Mouse (Mus musculus) embryo, embryonic 9.5 days (tissue): ENCODE results near the gene Ptprn2.

Experiments used
- DNase-seq: peaks from one replicate; pipeline ENCODE4 v3.0.0-alpha.2; 2017; ENCODE audit errors: extremely low spot score

The Ptprn2 gene

DNA sequence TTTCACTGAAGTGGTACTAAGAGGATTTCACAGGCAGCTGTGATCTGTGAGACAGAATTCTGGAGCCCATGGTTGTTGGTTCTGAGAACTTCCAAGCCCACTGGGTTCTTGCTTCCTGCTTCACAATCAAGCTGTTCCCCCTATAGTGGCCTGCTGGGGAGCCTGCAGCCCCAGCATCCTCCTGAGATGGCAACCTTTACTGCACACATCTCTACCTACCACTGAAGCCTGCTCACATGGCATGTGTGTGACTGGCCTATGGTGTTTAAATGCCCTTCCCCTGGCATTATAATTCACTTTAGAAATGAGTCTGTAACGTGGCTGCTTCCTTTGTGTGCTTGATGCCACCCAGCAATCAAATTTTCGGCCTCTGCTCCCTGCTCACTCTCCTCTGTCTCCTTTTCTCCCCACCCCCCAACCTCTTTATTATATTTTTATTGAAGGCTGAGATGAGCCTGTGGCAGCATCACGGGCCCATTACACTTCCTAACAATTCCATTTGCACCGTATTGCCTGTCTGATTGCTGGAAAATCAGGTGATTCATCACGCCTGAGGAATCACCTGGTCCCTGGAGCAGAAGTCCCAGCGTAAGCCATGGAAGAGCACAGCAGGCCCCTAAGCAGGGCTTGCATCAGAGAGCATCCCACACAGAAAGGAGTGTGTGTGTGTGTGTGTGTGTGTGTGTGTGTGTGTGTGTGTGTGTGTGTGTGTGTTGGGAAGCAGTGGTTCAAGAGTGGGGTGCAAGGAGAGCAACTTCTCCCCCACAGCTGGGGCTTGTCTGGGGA, 402.2 kb downstream of the Ptprn2 start:
- DNase-seq, result no peak

DNA sequence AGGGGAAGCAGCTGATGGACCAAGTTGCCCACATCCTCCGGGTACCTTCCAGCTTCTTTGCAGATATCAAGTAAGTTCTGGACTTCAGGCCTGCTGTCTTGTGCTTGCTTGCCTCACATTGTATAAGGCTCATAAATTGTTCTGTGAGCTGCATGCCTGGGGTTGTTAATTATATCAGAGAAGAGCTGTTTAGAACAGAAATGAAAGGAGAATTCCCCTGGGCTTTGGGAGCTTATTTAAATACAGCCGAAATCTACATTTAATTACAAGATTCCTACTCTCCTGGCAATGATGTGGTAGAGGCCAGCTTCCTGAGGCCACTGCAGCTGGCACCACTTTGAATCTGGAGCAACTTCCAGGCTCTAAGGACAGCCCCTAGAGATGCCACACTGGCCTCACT, 403.3 kb downstream of the Ptprn2 start:
- DNase-seq, result no peak

DNA sequence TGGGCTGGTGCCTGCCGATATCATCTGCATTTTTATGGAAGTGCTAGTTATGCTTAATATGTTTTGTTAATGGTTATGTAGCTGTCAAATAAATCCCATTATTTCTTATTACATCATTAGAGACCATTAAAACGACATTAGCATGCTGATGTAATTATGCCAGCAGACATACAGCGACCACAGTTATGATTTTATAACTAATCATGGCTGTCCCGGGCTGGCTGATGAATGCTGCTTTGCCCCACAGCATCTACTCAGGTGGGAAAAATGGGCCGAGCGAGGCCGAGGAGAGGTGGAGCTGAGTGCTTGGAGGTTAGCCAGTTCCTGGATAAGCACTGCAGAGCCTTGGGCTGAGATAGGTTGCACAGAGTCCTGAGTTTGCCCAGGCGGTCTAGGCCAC, 407.1 kb downstream of the Ptprn2 start:
- DNase-seq, result no peak

DNA sequence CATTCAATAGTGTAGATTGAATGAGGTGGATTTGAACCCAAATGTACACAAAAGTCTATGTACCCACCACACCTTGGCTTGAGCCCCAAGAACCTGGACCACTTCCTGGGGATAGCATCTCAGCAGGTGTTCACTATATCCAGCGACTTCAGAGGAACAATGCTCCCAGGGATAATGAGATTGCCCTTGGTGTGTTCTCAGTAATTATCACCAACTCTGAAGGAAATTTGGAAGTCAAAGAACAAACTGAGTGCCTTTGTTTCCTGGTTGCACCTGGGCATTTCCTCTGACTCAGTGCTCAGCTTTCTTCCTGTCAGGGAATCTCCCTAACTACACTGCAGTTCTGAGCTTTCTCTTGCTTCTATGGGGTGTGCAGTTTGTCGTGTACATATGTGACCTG, 411.1 kb downstream of the Ptprn2 start:
- DNase-seq, result no peak

DNA sequence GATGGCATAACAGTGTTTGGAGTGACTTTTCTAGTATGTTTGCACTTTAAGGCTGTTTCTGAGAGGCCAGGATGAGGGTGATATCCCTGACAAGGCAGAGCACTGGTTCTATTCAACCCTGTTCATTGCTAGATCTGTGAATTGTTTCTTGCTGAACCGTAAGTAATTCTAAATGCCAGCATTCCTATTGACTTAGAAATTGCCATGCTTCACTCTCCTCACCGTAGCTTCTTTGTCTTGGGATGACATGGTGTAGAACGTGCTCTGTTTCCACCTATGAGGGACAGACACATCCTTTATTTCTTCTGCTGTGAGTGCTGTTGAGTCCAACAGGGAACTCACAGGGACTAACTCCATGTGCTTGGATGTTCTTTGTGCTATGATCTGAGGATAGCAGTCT, 416.3 kb downstream of the Ptprn2 start:
- no peak for DNase-seq

DNA sequence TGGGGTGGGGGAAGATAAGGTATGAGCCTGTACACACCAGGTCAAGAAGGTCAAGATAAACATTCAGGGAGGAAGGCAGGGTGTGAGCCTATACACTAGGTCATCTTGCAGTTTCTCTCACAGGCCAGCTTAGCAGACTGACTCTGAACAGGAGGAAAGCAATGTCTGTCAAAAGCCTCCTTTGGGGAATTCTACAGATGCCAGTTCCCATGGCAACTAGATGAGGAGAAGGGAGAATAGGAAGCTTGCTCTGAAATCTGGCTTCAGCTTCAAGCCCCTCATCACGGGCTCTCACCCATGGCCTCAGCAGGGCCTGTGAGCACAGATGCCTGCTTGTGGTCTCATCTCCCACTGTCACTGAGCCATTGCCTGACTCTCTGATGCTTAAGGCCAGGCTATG, 421.9 kb downstream of the Ptprn2 start:
- no peak for DNase-seq

DNA sequence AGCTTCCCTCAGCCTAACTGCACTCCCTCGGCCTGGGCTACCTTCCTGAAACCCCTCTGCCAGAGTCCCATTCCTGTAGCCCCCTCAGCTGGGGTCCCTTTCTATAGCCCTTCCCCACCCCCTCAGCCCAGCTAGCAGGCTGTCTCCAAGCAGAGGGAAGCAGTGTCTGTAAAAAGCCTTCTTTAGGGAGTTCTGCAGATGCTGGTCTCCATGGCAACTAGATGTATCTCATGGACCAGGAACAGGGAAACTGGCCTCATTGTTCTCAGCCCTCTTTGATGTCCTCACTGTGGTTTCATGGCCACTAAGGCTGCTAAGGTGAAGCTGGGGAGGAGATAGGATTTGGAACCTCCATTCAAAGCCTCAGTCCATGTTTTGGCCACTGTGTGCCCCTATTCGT, 423.1 kb downstream of the Ptprn2 start:
- DNase-seq, result no peak

DNA sequence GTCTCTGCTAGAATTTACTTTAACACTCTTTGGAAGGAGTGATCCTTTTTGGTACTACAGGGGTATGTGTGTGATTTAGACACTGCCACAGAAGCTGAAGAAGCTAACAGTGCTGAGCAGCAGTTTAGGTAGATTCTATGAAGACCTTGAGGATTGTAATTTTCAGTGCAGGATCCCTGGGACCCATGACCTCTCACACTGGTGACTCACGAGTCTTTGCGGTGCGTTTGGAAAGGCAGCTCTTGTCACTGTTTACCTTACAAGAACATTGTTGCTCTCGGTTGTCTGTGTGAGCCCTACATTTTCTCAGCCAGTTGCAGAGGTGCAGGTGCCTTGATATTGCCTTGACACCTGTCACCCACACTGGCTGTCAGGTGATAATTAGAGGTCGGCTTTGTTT, 431.3 kb downstream of the Ptprn2 start:
- DNase-seq, result no peak

DNA sequence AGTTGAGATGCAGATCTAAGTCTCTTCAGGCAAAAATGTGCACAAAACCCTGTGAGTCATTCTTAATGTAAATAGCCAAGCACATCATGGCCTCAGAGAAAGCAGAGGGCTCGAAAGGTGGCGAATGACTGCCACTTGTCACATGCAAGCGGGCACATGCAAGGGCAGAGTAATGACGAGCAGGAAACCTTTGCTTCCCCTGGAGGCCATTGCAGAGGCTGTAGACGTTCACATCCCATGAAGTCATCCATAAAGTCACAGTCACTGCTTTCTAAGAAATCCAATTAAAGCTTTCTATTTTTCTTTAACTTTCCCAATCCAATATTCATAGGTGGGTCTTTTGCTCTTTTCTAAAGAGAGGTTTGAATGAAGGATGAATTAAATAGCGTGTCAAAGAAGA, 433.7 kb downstream of the Ptprn2 start:
- DNase-seq, result no peak

DNA sequence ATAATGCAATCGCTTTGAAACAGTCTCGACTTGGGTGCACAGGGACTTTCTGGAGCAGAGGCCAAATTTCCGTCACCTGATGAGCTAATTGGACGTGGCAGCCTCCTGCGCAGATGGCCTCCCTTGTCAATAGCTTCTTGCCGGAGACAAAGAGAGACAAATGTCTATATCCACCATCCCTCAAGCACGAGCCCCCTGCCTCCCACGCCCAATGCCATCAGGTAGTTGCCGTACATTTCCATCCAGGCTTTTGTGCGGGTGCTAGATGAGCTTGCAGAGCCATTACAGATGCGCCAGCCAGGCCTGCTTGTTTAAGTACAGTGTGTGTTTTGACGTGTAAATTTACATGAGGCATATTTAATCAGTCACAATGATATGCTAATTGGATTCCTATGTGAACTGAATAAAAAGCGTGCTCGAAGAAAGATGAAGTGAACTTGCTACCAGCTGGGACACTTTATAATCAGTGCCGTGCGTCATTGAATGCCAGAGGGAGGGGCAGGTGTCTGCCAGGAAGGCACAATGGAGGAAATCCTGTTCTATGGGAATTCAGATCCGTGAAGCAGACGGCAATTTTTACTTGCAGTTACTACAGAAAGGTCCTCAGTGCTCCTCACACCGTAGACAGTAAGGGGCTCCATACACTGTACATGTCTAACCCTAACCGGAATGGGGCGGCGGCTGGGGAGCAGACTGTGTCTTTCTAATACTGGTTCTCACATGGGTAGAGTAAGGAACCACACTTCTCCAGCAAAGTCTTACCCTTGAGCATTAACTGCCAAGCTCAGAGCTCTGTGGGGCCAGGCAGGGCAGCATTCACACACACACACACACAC, 434.4 kb downstream of the Ptprn2 start:
- no peak for DNase-seq

DNA sequence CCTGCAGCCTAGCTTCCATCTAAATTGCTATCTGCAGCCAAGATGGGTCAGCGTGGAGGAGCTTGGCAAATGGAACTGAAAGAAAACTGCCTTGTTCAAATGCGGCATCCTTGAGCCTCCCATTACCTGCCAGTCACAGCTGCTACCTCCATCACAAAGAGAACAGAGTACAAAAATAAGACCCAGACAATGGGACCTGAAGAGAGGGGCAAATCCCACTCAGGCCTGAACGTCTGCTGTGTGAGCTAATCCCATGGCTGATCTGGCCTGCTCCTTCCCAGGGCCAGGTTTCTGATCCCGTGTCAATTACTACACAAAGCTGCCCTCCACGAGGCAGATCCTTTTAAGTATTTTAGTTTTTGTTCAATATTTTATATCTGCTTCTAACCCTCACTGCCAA, 441.6 kb downstream of the Ptprn2 start:
- no peak for DNase-seq

DNA sequence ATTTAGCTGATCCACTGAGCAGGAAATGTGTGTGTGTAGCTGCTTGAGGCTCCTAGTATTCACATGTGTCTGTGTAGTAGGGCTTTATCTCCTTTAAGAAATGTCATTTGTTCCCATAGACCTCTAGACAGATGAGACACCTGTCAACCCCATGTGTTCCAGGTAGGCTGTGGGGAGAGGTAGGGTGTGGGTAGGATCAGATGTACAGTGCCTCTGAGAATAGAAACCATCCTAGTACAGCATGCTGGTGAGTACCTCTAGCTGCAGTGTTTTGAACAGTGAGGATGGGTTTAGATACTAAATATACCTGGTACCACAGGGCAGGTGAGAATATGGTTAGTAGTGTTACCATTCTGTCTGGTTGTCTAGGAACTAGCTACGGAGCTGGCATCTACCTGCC, 442.0 kb downstream of the Ptprn2 start:
- no peak for DNase-seq

DNA sequence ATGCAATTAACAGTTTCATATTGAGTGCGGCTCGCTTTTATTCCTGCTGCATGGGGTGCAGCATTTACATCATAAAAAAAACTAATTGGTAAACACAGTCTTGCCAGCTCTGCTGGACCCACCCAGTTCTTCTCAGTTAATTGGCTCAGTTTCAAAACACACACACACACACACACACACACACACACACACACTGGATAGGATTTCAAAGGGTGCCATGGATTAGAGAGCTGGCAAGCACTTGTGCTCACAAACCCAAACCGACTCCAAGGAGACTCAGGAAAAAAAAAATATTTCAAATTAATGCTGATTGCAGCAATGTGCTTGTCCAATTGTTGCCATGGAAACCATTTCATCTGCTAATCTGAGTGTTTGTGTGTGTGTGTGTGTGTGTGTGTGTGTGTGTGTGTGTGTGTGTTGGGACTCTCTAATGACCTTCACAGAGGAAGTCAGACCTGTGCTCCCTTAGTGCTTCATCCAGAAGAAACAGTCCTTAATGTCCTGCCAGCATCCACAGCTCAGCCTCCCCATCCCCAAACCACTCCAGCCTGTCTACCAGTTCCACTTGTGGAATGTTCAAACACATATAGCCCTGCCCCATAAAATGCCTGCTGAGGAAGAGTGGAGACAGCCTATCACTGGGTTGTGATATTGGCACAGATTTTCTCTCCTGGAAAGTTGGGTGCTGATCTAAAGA, 452.8 kb downstream of the Ptprn2 start:
- DNase-seq, result no peak

DNA sequence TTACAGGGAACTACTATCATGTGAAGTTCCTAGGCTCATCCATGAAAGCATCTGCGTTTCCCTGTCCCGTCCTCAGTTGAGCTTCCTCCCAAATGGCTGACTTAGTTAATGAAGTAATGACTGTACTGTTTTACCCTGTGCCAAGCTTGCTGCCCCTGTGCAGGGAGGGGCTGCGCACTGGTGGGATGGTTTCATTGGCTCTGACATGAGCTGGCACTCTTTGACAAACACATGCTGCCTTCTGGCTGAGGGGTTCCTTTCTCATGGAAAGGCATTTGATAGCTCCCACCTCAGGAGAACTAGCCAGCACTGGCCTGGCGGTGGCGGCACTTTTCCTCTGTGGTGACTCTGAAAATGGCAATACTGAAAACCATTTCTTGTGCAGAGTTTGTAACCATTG, 458.4 kb downstream of the Ptprn2 start:
- no peak for DNase-seq

DNA sequence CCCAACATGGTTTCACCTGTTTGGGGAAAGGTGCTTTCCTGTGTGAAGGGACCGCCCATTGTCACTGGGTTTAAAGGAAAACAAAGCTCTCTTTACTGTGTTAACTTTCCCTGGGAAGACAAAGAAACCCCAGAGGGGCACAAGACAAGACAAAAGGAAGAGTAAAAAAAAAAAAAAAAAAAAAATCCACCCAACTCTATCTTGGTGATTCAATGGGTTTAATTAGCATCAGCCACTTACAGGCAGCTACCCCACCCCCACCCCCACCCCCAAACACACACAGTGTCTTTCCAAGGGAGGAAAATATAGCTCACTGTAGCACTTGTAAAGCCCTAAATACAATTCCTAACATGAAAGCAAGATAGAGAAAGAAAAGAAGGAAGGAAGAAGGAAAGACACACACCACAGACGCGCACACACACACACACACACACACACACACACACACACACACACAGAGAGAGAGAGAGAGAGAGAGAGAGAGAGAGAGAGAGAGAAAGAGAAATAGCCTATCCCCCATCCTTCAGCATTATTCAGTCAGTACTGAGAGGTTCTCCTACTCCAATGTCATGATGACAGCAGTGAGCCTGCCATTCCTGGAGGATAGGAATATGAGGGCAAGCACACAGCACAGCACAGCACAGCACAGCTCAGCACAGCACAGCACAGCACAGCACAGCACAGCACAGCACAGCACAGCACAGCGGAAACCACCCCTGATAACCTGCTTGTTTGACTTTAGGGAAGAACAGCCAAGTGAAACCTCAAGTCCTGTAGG, 462.8 kb downstream of the Ptprn2 start:
- no peak for DNase-seq

DNA sequence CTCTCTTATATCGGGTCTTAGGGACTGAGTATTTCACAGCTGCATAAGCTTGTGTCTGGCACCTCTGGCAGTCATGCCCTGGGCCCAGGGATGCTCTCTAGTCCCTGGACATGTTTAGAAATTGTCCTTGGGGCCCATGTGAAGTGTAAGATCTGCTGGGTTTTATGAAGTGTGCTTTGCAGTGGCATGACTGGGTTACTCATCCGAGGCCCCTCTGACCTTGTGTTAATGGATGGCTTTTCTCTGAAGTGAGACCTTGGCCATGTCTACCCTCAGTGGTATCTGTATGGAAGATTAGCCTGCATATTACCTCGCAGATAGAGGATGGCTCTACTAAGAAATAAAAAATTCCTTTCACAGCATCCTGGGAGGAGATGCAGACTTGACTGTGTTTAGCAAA, 464.2 kb downstream of the Ptprn2 start:
- no peak for DNase-seq

DNA sequence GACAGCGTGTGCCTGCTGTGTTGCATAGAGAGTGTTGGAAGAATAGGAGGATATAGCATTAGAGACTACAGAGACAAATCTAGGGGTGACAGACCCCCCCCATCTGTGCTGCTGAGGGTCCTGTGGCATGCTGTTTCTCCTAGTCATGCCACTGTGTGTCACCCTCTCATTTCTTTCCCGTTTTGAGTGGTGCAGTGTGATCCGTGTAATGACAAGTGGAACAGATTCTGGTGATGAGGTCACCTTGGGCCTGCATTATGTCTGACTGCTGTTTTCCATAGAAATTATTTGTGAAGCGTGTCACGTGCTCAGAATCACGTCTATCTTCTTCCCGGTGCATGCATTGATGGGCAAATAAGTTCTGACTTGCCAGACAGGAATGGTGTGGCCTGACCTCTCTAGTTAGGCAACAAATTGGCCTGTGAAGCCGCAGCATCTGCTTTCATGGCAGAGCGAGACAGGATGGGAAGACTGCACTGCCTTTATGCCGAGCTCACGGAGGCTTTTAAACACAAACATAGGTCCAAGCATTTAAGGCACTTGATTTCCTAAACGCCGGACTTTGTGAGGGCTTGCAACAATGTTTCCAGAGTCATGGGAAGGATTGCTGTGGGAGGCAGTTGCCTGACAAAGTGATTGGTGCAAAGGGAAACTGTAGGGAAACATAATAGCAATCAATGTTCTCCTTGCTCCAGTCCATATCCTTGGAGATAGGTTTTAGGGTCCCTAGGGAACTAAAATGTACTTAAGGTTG, 467.1 kb downstream of the Ptprn2 start:
- DNase-seq, result no peak

DNA sequence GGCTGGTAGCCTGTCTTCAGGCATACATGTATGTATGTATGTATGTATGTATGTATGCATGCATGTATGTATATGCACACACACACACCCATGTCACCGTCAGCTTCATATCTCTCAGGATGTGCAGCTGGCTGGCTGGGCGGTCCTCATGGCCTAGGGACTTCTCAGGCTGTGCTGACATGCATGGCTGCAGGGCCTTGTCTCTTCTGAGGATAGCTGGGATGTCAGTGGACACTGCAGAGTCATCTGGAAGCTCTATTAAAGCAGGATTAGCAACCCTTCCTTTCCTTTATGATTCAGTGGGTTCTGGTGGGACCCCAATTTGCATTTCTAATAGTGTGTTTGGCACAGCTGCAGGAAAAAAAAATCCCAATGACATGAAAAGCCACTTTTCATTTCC, 473.6 kb downstream of the Ptprn2 start:
- no peak for DNase-seq

DNA sequence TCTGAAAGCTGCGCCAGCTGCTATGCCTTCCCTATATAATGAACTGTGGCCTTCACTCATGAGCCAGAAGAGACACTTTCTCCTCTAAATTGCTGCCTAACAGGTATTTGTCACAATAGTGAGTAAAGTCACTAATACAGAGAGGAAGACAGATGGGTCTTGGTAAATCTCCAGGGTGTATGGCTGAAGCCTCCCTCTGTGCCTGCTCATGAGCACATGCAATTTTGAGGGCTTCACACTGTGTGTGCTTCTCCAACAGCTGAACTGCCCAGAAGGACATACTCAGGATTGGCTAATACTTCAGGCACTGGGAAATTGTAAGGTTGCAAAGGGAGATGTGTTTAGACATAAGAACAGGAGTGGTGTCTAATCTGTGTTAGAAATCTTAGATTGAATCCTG, 478.4 kb downstream of the Ptprn2 start:
- no peak for DNase-seq

DNA sequence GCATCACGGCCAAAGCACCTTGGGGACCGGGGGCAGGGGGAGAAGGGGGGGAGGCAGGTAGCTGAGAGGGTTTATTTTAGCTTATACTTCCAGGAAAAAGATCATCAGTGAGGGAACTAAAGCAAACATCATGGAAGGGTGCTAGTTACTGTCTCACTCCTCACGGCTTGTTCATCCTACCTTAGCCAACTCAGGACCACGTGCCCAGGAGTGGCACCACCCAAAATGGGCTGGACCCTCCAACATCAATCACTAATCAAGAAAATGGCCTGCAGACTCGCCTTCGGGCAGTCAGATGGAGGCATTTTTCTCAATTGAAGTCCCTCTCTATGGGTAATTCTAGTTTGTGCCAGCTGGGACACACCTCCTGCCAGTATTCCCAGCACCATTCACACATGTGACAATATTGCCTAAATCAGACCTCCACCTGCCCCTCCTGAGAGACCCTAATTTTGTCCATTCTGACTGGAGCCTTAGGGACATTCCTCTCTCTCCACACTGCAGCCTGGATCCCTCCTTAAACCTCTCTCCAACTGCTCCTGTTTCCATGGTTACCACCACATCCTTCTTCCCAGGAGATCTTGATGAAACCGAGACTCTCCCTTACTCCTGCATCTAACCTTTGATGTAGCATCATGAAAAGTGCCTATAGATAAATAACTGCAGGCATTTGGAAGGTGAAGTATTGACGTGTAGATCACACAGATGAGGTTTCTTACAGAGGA, 482.9 kb downstream of the Ptprn2 start:
- DNase-seq, result no peak

DNA sequence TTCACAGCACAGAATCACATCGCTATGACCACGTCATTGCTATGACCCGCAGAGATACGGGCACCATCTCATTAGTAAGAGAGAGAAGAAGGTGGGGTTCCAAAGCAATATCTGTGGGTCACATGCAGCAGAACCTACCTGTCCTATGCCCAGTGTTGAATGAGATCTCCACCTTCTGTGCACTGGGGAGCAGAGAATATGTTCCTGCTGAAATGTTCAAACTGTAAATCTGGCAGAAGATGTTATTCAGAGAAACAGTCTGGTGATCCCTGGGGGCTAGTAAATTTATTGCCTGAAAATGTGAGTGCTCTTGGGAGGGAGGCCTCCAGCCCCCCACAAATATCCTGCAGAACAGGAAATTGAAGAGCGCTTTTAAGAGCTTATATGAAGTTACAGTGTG, 490.0 kb downstream of the Ptprn2 start:
- no peak for DNase-seq
